Mouse (Mus musculus) embryonic facial prominence, embryonic 11.5 days (tissue): ENCODE measurements around the gene Znhit2. TPM values are rescaled to one million over a fixed set of nuclear protein-coding genes. Genes with fewer than 3 reads are reported as not detected.

Source experiments
- ATAC-seq: fragments of 200-750 bp; cut with Nextera tagmentation; replicated peaks from 2 replicates; pipeline ENCODE4 v1.8.0; 2017; ENCODE audit warnings: low read depth; ENCODE audit not compliant: insufficient number of reproducible peaks, low FRiP score, low TSS enrichment
- DNase-seq: peaks from one replicate; pipeline ENCODE4 v3.0.0-alpha.2; 2015; ENCODE audit warnings: low spot score
- H3K27ac ChIP-seq: fragments of 300-500 bp; sonication (generic); replicated peaks from 2 replicates; pipeline ENCODE4 v1.5.1; 2014; ENCODE audit warnings: mild to moderate bottlenecking, low read depth, low read length, control low read depth
- H3K27me3 ChIP-seq: fragments of 300-500 bp; sonication (generic); 2 replicates; pipeline ENCODE4 v1.6.1; 2014; ENCODE audit warnings: mild to moderate bottlenecking, low read length, moderate library complexity, mixed read lengths; ENCODE audit not compliant: control insufficient read depth, insufficient read depth
- H3K36me3 ChIP-seq: fragments of 300-500 bp; sonication (generic); replicated peaks from 2 replicates; pipeline ENCODE4 v1.6.1; 2014; ENCODE audit warnings: low read depth, mild to moderate bottlenecking, low read length, moderate library complexity, mixed read lengths; ENCODE audit not compliant: control insufficient read depth, insufficient read depth
- H3K4me1 ChIP-seq: fragments of 300-500 bp; sonication (generic); 2 replicates; pipeline ENCODE4 v1.6.1; 2014; ENCODE audit warnings: low read length, mixed read lengths; ENCODE audit not compliant: control insufficient read depth, insufficient read depth
- H3K4me2 ChIP-seq: fragments of 300-500 bp; sonication (generic); 2 replicates; pipeline ENCODE4 v1.6.1; 2014; ENCODE audit warnings: low read depth, mild to moderate bottlenecking, control low read depth, low read length, moderate library complexity
- H3K4me3 ChIP-seq: fragments of 300-500 bp; sonication (generic); 2 replicates; pipeline ENCODE4 v1.5.1; 2014; ENCODE audit warnings: low read depth, low read length, control low read depth
- H3K9ac ChIP-seq: fragments of 300-500 bp; sonication (generic); replicated peaks from 2 replicates; pipeline ENCODE4 v1.6.1; 2014; ENCODE audit warnings: mild to moderate bottlenecking, control low read depth, low read length
- H3K9me3 ChIP-seq: fragments of 300-500 bp; sonication (generic); replicated peaks from 2 replicates; pipeline ENCODE4 v1.6.1; 2016; ENCODE audit warnings: mild to moderate bottlenecking, low read length, inconsistent platforms, mixed read lengths; ENCODE audit not compliant: control insufficient read depth
- WGBS: fragments of 180-500 bp; shearing (Covaris S2); extraction: QIAGEN DNeasy Blood & Tissue Kit; methylation state at CpG from one replicate; pipeline ENCODE4 v1.1.7; 2014; 5-methylcytosine and 5-hydroxymethylcytosine counted together
- polyA plus RNA-seq: library from polyadenylated mRNA; unstranded; fragments of >200 nt; fragmentation: Nextera tagmentation; extraction: Ambion mirVana; gene quantifications from 2 replicates; pipeline ENCODE4 v1.2.1, GENCODE M21; 2014

Znhit2 gene
- polyA plus RNA-seq, 1 experiment from 2014 or later: 44.2 TPM

- no peaks in the 10 kb centered on the region for H3K27me3 ChIP-seq
- 2% methylated on average over 44 of the region's 44 CpGs for WGBS
- peak; percentile 39 for DNase-seq
- H3K9ac ChIP-seq: peak overlapping the region; percentile 92
- H3K4me3 ChIP-seq: peak overlapping the region; percentile 89
- no peaks in the 10 kb centered on the region for H3K9me3 ChIP-seq
- ATAC-seq: no peak
- peak overlapping the region; percentile 93 for H3K27ac ChIP-seq
- no peaks in the 10 kb centered on the region; the same call in 1 of the 2 replicates for H3K36me3 ChIP-seq
- H3K4me1 ChIP-seq: peaks cover 7% of the 10 kb centered on the region
- peak overlapping the region; percentile 95 for H3K4me2 ChIP-seq
Measured at GRCm38 (mm10) chr19:6061641-6062302, 780 bp downstream of the Znhit2 start.

GRCm38 (mm10) chr19:6062418-6062817 lies 1.4 kb downstream of the Znhit2 start:
- Histone ChIP-seq H3K27ac (no peak overlapping the region), H3K27me3 (no peaks in the 10 kb centered on the region), H3K4me1 (peaks cover 8% of the 10 kb centered on the region), H3K4me2 (peak overlapping the region; percentile 95), H3K4me3 (peak overlapping the region; percentile 89), H3K9me3 (no peaks in the 10 kb centered on the region), H3K9ac (peak overlapping the region; percentile 92), H3K36me3 (no peaks in the 10 kb centered on the region; the same call in 1 of the 2 replicates)
- 69% methylated on average over 5 of the region's 5 CpGs for WGBS
- DNase-seq (no peak), ATAC-seq (no peak)

GRCm38 (mm10) chr19:6063081-6063480 lies 2.1 kb downstream of the Znhit2 start:
- Histone ChIP-seq H3K4me1 (peaks cover 8% of the 10 kb centered on the region), H3K4me2 (no peak overlapping the region), H3K36me3 (no peaks in the 10 kb centered on the region; the same call in 1 of the 2 replicates), H3K27me3 (no peaks in the 10 kb centered on the region), H3K9me3 (no peaks in the 10 kb centered on the region), H3K4me3 (no peak overlapping the region), H3K9ac (no peak overlapping the region), H3K27ac (no peak overlapping the region)
- WGBS: 94% methylated on average over 6 of the region's 6 CpGs
- no peak for DNase-seq
- ATAC-seq: no peak

GRCm38 (mm10) chr19:6066571-6066970 lies 5.6 kb downstream of the Znhit2 start:
- DNase-seq (no peak), ATAC-seq (no peak)
- H3K36me3 ChIP-seq: no peaks in the 10 kb centered on the region; the same call in none of the 2 replicates
- H3K27me3 ChIP-seq: no peaks in the 10 kb centered on the region
- peak overlapping the region; percentile 61 for H3K9ac ChIP-seq
- H3K4me1 ChIP-seq: peaks cover 8% of the 10 kb centered on the region
- no peaks in the 10 kb centered on the region for H3K9me3 ChIP-seq
- WGBS: 33% methylated on average over 5 of the region's 5 CpGs
- H3K4me2 ChIP-seq: peak overlapping the region; percentile 86
- no peak overlapping the region for H3K27ac ChIP-seq
- peak overlapping the region; percentile 47 for H3K4me3 ChIP-seq

GRCm38 (mm10) chr19:6067011-6067723 lies 6.2 kb downstream of the Znhit2 start:
- under 1% methylated on average over 29 of the region's 30 CpGs for WGBS
- Histone ChIP-seq H3K4me1 (peaks cover 6% of the 10 kb centered on the region), H3K4me2 (peak overlapping the region; percentile 86), H3K27ac (peak overlapping the region; percentile 52; the same call in 1 of the 2 replicates), H3K9me3 (no peaks in the 10 kb centered on the region), H3K9ac (peak overlapping the region; percentile 61), H3K36me3 (no peaks in the 10 kb centered on the region; the same call in none of the 2 replicates), H3K4me3 (peak overlapping the region; percentile 47), H3K27me3 (no peaks in the 10 kb centered on the region)
- DNase-seq (peak; percentile 88), ATAC-seq (peak; percentile 57)

GRCm38 (mm10) chr19:6067724-6068415 lies 6.9 kb downstream of the Znhit2 start, which contains the start of gene Tm7sf2:
Gene Tm7sf2 (minus strand): TSS chr19:6068373.
- Histone ChIP-seq H3K9ac (peak within 1 kb of the TSS; percentile 61), H3K4me2 (peak within 1 kb of the TSS; percentile 86), H3K36me3 (no peaks in the 10 kb centered on the region; the same call in none of the 2 replicates), H3K4me1 (peaks cover 2% of the 10 kb centered on the region), H3K27ac (peak within 1 kb of the TSS; percentile 52; the same call in 1 of the 2 replicates), H3K4me3 (peak within 1 kb of the TSS; percentile 47), H3K9me3 (no peaks in the 10 kb centered on the region), H3K27me3 (no peaks in the 10 kb centered on the region)
- peak; percentile 93 for DNase-seq
- WGBS: 9% methylated on average over 33 of the region's 33 CpGs
- peak; percentile 92 for ATAC-seq

GRCm38 (mm10) chr19:6068951-6069350 lies 8.0 kb downstream of the Znhit2 start:
- Histone ChIP-seq H3K27me3 (no peaks in the 10 kb centered on the region), H3K9me3 (no peaks in the 10 kb centered on the region), H3K27ac (no peak overlapping the region), H3K9ac (no peak overlapping the region), H3K4me2 (no peak overlapping the region), H3K36me3 (no peaks in the 10 kb centered on the region; the same call in none of the 2 replicates), H3K4me1 (peaks cover 2% of the 10 kb centered on the region), H3K4me3 (no peak overlapping the region)
- DNase-seq (no peak), ATAC-seq (no peak)
- 82% methylated on average over 4 of the region's 4 CpGs for WGBS
